Mouse (Mus musculus): ENCODE results near the gene Col27a1.

Gene Col27a1

GRCm38 (mm10) chr4:63213907-63214621 lies at the start of gene Col27a1:
Gene Col27a1, plus strand, starts transcription at chr4:63214004.
- DNase-seq (ENCODE audit: low read depth): peak; percentile 35

GRCm38 (mm10) chr4:63165636-63166035 lies 48.2 kb upstream of the Col27a1 start:
- no peak for DNase-seq (ENCODE audit: low read depth)

GRCm38 (mm10) chr4:63166323-63166722 lies 47.5 kb upstream of the Col27a1 start:
- no peak for DNase-seq (ENCODE audit: low read depth)

GRCm38 (mm10) chr4:63170061-63170460 lies 43.7 kb upstream of the Col27a1 start:
- DNase-seq (ENCODE audit: low read depth): no peak

GRCm38 (mm10) chr4:63171122-63171521 lies 42.7 kb upstream of the Col27a1 start:
- DNase-seq (ENCODE audit: low read depth): no peak

- DNase-seq (ENCODE audit: low read depth): no peak
These were observed 41.7 kb upstream of the Col27a1 start, which contains the start of gene Kif12 for GRCm38 (mm10) chr4:63171969-63172685. Gene Kif12, minus strand, starts transcription at chr4:63172131.

- peak; percentile 10 for DNase-seq (ENCODE audit: low read depth)
These were observed 32.2 kb upstream of the Col27a1 start for GRCm38 (mm10) chr4:63181556-63181955.

- DNase-seq (ENCODE audit: low read depth): no peak
These were observed 27.4 kb upstream of the Col27a1 start for GRCm38 (mm10) chr4:63186281-63186870.

GRCm38 (mm10) chr4:63191641-63192040 lies 22.2 kb upstream of the Col27a1 start:
- DNase-seq (ENCODE audit: low read depth): no peak

GRCm38 (mm10) chr4:63194366-63194765 lies 19.4 kb upstream of the Col27a1 start:
- DNase-seq (ENCODE audit: low read depth): no peak

- DNase-seq (ENCODE audit: low read depth): no peak
These were observed 14.4 kb upstream of the Col27a1 start for GRCm38 (mm10) chr4:63199366-63199765.

- DNase-seq (ENCODE audit: low read depth): no peak
These were observed 9.9 kb upstream of the Col27a1 start for GRCm38 (mm10) chr4:63203874-63204273.

- no peak for DNase-seq (ENCODE audit: low read depth)
These were observed 8.2 kb upstream of the Col27a1 start for GRCm38 (mm10) chr4:63205583-63205982.

GRCm38 (mm10) chr4:63215185-63215992 lies 1.6 kb downstream of the Col27a1 start:
- DNase-seq (ENCODE audit: low read depth): peak; percentile 75

- peak; percentile 41 for DNase-seq (ENCODE audit: low read depth)
These were observed 2.3 kb downstream of the Col27a1 start for GRCm38 (mm10) chr4:63215993-63216531.

- no peak for DNase-seq (ENCODE audit: low read depth)
These were observed 2.8 kb downstream of the Col27a1 start for GRCm38 (mm10) chr4:63216566-63216965.

- DNase-seq (ENCODE audit: low read depth): no peak
These were observed 3.7 kb downstream of the Col27a1 start for GRCm38 (mm10) chr4:63217513-63217912.

GRCm38 (mm10) chr4:63219059-63219458 lies 5.3 kb downstream of the Col27a1 start:
- no peak for DNase-seq (ENCODE audit: low read depth)

GRCm38 (mm10) chr4:63219635-63220034 lies 5.8 kb downstream of the Col27a1 start:
- DNase-seq (ENCODE audit: low read depth): no peak

- DNase-seq (ENCODE audit: low read depth): no peak
These were observed 7.5 kb downstream of the Col27a1 start for GRCm38 (mm10) chr4:63221096-63221958.

GRCm38 (mm10) chr4:63222246-63222645 lies 8.4 kb downstream of the Col27a1 start:
- DNase-seq (ENCODE audit: low read depth): peak; percentile 35
